Mouse (Mus musculus): ENCODE results near the gene Megf11. TPM values are rescaled to one million over a fixed set of nuclear protein-coding genes. Genes with fewer than 3 reads are reported as not detected.

Megf11 gene
- total and polyA plus RNA-seq, 3 experiments, result 0.08 to 0.93 TPM; not detected in 1

DNA sequence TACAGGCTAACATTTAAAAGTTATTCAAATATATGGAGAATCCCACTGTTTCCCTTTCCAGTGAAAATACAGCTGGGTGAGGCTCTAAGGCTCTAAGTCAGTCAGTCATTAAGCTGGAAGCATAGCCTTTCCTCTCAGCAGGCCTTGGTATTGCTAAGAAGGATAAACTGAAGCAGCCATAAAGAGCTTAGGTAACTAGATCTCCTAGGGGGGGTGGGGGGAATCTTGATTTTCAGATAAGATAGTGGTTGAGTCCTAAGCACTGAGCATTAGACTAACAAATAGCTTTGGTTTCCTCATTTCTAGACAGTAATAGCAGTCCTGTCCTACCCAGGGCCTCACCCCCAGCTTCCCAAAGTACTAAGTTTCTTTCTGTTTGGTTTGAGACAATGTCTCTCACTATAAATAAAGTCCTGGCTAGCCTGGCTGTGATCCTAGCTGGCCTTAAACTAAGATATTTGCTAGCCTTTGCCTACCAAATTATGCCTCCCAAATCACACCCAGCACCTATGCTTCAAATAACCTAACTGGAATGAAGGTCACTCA lies 318.1 kb downstream of the Megf11 start:
- peaks cover 0 to 11% of the 10 kb centered on the region in 2 experiments; a peak in 3 of 4 replicates for H3K4me1 ChIP-seq (ENCODE audit: control insufficient read depth in 1 of 2, insufficient read depth in 2 of 2, low read length in 2 of 2)

DNA sequence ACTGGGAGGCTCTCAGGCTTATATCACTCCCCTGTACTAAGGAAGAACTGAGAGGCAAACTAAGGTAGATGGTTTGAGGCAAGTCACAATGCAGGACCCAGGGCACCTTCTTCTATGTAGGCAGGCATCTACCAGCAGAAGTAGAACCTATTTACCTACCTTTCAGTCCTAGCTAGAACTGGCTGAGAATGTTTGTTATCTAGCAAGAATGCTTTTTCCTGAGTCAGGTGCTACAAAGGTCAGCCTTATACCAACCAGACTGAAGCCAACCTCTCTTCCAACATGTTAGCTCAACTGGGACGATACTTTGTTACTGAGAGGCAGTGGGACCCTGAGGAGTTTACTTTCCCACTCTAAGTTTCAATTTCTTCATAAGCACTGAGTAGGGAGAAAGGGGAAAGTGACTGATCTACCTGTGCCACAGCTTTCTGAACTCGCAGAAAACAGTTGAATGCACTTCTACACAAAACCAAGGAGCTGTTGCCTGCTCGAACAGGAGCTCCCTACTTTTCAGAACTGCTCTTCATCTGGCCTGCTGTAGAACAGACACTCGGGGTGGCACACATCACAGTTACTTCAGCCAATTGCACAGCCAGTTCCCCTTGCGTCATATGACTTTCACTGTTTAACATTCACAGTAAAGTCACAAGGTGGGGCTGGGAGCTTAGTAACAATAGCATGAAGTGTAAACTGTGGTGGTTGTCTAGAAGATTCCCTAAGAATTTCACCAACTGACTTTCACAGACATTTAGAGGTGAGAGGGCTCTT lies 318.8 kb downstream of the Megf11 start:
- DNase-seq (ENCODE audit: low read depth, low spot score), result no peak
- Histone ChIP-seq H3K4me3 (ENCODE audit: control insufficient read depth in 1 of 2, insufficient read depth in 1 of 2, low read depth in 2 of 2, low read length in 2 of 2) (no peak overlapping the region), H3K9me3 (replicated peaks; ENCODE audit: insufficient read depth, low read length) (no peaks in the 10 kb centered on the region), H3K9ac (ENCODE audit: control insufficient read depth, low read depth, low read length, poor library complexity, severe bottlenecking) (no peak overlapping the region), H3K27ac (ENCODE audit: control insufficient read depth, low read depth, low read length) (no peak overlapping the region), H3K27me3 (ENCODE audit: control insufficient read depth in 1 of 2, insufficient read depth in 2 of 2, low read length in 2 of 2) (no peaks in the 10 kb centered on the region), H3K79me2 (ENCODE audit: control insufficient read depth, insufficient read depth, low read length, poor library complexity) (no peaks in the 10 kb centered on the region), H3K36me3 (ENCODE audit: control insufficient read depth in 1 of 2, insufficient read depth in 2 of 2, low read length in 2 of 2) (peaks cover 2 to 17% of the 10 kb centered on the region in 2 experiments), H3K4me1 (ENCODE audit: control insufficient read depth in 1 of 2, insufficient read depth in 2 of 2, low read length in 2 of 2) (peaks cover 0 to 11% of the 10 kb centered on the region in 2 experiments; a peak in 3 of 4 replicates)
- no peak for TF ChIP-seq GABPA (IDR thresholded peaks at IDR 0.05; ENCODE audit: low read depth, low read length)
- TF ChIP-seq RCOR1 (IDR thresholded peaks at IDR 0.05; ENCODE audit: low read depth, low read length), result no peak
- no peak for TF ChIP-seq CTCF (IDR thresholded peaks at IDR 0.05 in 2 of 3, conservative IDR thresholded peaks at IDR 0.05 in 1 of 3; ENCODE audit: control insufficient read depth in 1 of 3, insufficient read depth in 1 of 3, low read depth in 2 of 3, low read length in 3 of 3, poor library complexity in 1 of 3, severe bottlenecking in 1 of 3)
- TF ChIP-seq SIN3A (IDR thresholded peaks at IDR 0.05; ENCODE audit: low read length), result no peak
- no peak for TF ChIP-seq TCF12 (IDR thresholded peaks at IDR 0.05; ENCODE audit: low read depth, low read length)
- TF ChIP-seq E2F4 (IDR thresholded peaks at IDR 0.05; ENCODE audit: borderline replicate concordance, low read depth, low read length), result no peak
- TF ChIP-seq MAX (IDR thresholded peaks at IDR 0.05; ENCODE audit: low read length), result no peak
- no peak for TF ChIP-seq JUND (IDR thresholded peaks at IDR 0.05; ENCODE audit: low read depth, low read length)
- no peak for TF ChIP-seq TBP (IDR thresholded peaks at IDR 0.05; ENCODE audit: low read depth, low read length)
- no peak for TF ChIP-seq MYB (IDR thresholded peaks at IDR 0.05; ENCODE audit: low read depth, low read length)
- no peak for TF ChIP-seq NRF1 (IDR thresholded peaks at IDR 0.05; ENCODE audit: insufficient read depth, low read depth, low read length, poor library complexity, severe bottlenecking)
- TF ChIP-seq POLR2AphosphoS5 (IDR thresholded peaks at IDR 0.05; ENCODE audit: borderline replicate concordance, low read depth, low read length), result no peak
- TF ChIP-seq CHD1 (IDR thresholded peaks at IDR 0.05; ENCODE audit: low read depth, low read length), result no peak

More for the DNA sequence above, 318.1 kb downstream of the Megf11 start:
- Histone ChIP-seq H3K27ac (ENCODE audit: control insufficient read depth, low read depth, low read length) (no peak overlapping the region), H3K9me3 (replicated peaks; ENCODE audit: insufficient read depth, low read length) (no peaks in the 10 kb centered on the region), H3K4me3 (ENCODE audit: control insufficient read depth in 1 of 2, insufficient read depth in 1 of 2, low read depth in 2 of 2, low read length in 2 of 2) (no peak overlapping the region), H3K9ac (ENCODE audit: control insufficient read depth, low read depth, low read length, poor library complexity, severe bottlenecking) (no peak overlapping the region), H3K79me2 (ENCODE audit: control insufficient read depth, insufficient read depth, low read length, poor library complexity) (no peaks in the 10 kb centered on the region), H3K27me3 (ENCODE audit: control insufficient read depth in 1 of 2, insufficient read depth in 2 of 2, low read length in 2 of 2) (no peaks in the 10 kb centered on the region), H3K36me3 (ENCODE audit: control insufficient read depth in 1 of 2, insufficient read depth in 2 of 2, low read length in 2 of 2) (peaks cover 0 to 18% of the 10 kb centered on the region in 2 experiments; a peak in 3 of 4 replicates)
- no peak for TF ChIP-seq POLR2AphosphoS2 (IDR thresholded peaks at IDR 0.05; ENCODE audit: low read length)
- TF ChIP-seq POLR2A (IDR thresholded peaks at IDR 0.05; ENCODE audit: control insufficient read depth in 1 of 2, insufficient read depth in 1 of 2, low read depth in 1 of 2, low read length in 2 of 2, poor library complexity in 1 of 2), result no peak
- no peak for TF ChIP-seq MYB (IDR thresholded peaks at IDR 0.05; ENCODE audit: low read depth, low read length)
- TF ChIP-seq TBP (IDR thresholded peaks at IDR 0.05; ENCODE audit: low read depth, low read length), result no peak
- TF ChIP-seq ELF1 (IDR thresholded peaks at IDR 0.05; ENCODE audit: low read depth, low read length), result no peak
- TF ChIP-seq TCF12 (IDR thresholded peaks at IDR 0.05; ENCODE audit: low read depth, low read length), result no peak
- TF ChIP-seq NELFE (IDR thresholded peaks at IDR 0.05; ENCODE audit: low read depth, low read length), result no peak
- TF ChIP-seq JUND (IDR thresholded peaks at IDR 0.05; ENCODE audit: low read depth, low read length), result no peak
- no peak for TF ChIP-seq ZC3H11A (IDR thresholded peaks at IDR 0.05; ENCODE audit: low read depth, low read length)
- TF ChIP-seq RCOR1 (IDR thresholded peaks at IDR 0.05; ENCODE audit: low read depth, low read length), result no peak
- no peak for TF ChIP-seq CTCF (IDR thresholded peaks at IDR 0.05 in 2 of 3, conservative IDR thresholded peaks at IDR 0.05 in 1 of 3; ENCODE audit: control insufficient read depth in 1 of 3, insufficient read depth in 1 of 3, low read depth in 2 of 3, low read length in 3 of 3, poor library complexity in 1 of 3, severe bottlenecking in 1 of 3)
- peak; percentile 47; the same call in 1 of the 2 replicates for TF ChIP-seq GATA1 (IDR thresholded peaks at IDR 0.05; ENCODE audit: low read depth, low read length)
- TF ChIP-seq SIN3A (IDR thresholded peaks at IDR 0.05; ENCODE audit: low read length), result no peak
- 0 out of 4 replicates have a peak, but pooled peaks of 1 of the 2 experiments have one; percentile 16 for TF ChIP-seq EP300 (IDR thresholded peaks at IDR 0.05; ENCODE audit: low read depth in 1 of 2, low read length in 2 of 2)
- DNase-seq (ENCODE audit: low read depth, low spot score), result peak; percentile 12
